Mouse (Mus musculus) ES-E14 (cell line): ENCODE data around the gene Scamp3.

Source experiments
- CHD2 ChIP-seq: IDR thresholded peaks from 2 replicates; pipeline ENCODE4 v1.6.1; 2014; ENCODE audit warnings: mild to moderate bottlenecking, low read depth, low read length, inconsistent platforms
- HCFC1 ChIP-seq: IDR thresholded peaks from 2 replicates; pipeline ENCODE4 v1.6.1; 2012; ENCODE audit warnings: low read length, inconsistent platforms, borderline replicate concordance; ENCODE audit not compliant: insufficient read depth
- MAFK ChIP-seq: IDR thresholded peaks from 2 replicates; pipeline ENCODE4 v1.6.1; 2014; ENCODE audit warnings: mild to moderate bottlenecking, low read depth, low read length, inconsistent platforms; ENCODE audit not compliant: insufficient read depth
- ZC3H11A ChIP-seq: IDR thresholded peaks from 2 replicates; pipeline ENCODE4 v1.6.1; 2012; ENCODE audit warnings: low read depth, mild to moderate bottlenecking, inconsistent platforms, low read length, borderline replicate concordance
- ZNF384 ChIP-seq: IDR thresholded peaks from 2 replicates; pipeline ENCODE4 v1.6.1; 2012; ENCODE audit warnings: low read depth, low read length, inconsistent platforms

DNA sequence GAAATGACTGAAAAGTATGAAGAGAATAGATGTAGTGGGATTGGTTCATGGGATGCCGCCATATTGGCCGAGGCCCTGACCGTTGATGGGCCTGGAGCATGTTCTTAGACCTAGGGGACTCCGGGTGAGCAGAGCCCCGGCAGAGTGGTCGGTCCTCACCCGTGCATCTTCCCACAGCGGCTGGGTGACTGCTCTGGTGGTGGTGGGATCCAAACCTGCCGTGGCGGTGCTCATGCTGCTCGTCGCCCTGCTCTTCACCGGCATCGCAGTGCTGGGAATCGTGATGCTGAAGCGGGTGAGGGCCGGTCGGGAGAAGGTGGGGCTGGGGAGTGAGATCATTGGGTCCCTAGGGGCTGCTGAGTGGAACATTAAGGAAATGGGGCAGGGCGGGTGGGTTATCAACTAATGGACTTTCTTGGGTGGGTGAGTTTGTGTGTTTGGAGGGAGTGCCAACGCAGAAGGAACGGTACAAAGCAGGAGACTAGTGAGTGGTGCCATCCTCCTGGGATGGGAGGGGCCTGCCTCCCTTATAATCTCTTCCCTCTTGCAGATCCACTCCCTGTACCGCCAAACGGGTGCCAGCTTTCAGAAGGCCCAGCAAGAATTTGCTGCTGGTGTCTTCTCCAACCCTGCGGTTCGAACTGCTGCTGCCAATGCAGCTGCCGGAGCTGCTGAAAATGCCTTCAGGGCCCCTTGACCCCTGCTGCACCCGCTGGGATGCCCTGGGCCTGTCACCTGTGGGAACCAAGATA is 4.7 kb downstream of the Scamp3 start:
- TF ChIP-seq CHD2 = no peak
- no peak for TF ChIP-seq ZC3H11A
- TF ChIP-seq HCFC1 = no peak
- TF ChIP-seq ZNF384 = no peak
- TF ChIP-seq MAFK = no peak
